Mouse (Mus musculus) heart, adult 11 months (tissue): ENCODE measurements around the gene Enah.
A peak's percentile ranks its signal among the peaks of the same experiment; 100 is the strongest.

Source experiments
- DNase-seq: peaks from one replicate; pipeline ENCODE4 v3.0.0; 2022

Enah gene

GRCm38 (mm10) chr1:181958392-181958791, 61.4 kb downstream of the Enah start:
- no peak for DNase-seq

GRCm38 (mm10) chr1:181957736-181958135, 62.1 kb downstream of the Enah start:
- no peak for DNase-seq

DNA sequence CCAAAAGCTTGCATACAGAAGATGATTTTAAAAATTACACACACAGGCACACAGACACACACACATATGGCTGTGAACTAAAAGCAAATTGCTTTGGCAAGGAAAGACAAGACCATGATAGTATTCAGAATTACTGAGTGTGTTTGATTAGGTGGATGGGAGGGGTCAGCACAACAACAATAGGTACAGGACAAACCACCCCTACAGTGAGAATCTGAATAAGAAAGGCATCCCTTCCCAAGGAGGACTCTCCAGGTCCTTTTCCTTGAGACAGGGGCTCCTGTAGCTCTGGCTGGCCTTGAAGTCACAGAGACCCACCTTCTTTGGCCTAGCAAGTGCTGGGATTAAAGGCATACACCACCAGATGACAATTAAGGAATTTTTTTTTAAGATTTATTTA, 66.2 kb downstream of the Enah start:
- peak; percentile 23 for DNase-seq

GRCm38 (mm10) chr1:181951266-181951665, 68.5 kb downstream of the Enah start:
- DNase-seq = no peak

DNA sequence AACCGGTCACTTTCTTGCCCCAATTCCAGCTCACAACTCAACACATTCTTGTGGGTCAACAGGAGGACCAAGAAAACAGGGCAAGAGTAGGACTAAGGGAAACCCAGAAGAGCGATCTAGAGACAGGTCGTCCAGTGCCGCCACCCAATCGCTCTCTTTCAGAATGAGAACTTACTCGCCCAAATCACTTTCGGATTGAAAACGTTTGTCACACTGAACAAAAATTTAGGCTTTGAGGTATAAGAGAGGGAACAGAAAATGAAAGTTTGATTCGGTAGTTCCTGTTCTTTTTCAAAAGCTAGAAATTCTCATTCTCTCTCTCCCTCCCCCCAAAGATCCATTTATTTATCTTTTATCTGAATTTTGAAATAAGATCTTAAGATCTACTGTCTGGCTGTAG, 69.1 kb downstream of the Enah start:
- DNase-seq = no peak

DNA sequence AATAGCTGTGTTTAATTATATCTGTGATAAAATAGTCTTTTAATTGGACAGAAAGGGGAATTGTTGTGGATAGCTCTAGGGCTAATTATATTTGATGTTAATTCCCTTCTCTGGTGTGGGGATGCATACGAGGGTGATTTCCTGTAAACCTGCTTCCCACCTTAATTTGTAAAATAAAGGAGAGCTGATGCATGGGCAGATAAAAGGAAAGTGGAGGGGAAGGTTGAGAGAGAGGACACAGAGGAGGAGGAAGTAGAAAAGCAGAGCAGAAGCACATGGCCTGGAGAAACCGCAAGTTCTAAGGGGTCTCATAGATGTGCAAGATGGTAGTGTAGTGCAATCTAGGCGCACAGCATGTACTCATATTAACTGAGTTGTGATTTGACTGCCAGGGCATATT, 71.6 kb downstream of the Enah start:
- no peak for DNase-seq

- no peak for DNase-seq
Observed at GRCm38 (mm10) chr1:181937064-181937463, 82.7 kb downstream of the Enah start.

- DNase-seq = no peak
Observed at GRCm38 (mm10) chr1:181928388-181928787, 91.4 kb downstream of the Enah start.

- DNase-seq = peak; percentile 97
Observed at GRCm38 (mm10) chr1:181923384-181923783, 96.4 kb downstream of the Enah start.

DNA sequence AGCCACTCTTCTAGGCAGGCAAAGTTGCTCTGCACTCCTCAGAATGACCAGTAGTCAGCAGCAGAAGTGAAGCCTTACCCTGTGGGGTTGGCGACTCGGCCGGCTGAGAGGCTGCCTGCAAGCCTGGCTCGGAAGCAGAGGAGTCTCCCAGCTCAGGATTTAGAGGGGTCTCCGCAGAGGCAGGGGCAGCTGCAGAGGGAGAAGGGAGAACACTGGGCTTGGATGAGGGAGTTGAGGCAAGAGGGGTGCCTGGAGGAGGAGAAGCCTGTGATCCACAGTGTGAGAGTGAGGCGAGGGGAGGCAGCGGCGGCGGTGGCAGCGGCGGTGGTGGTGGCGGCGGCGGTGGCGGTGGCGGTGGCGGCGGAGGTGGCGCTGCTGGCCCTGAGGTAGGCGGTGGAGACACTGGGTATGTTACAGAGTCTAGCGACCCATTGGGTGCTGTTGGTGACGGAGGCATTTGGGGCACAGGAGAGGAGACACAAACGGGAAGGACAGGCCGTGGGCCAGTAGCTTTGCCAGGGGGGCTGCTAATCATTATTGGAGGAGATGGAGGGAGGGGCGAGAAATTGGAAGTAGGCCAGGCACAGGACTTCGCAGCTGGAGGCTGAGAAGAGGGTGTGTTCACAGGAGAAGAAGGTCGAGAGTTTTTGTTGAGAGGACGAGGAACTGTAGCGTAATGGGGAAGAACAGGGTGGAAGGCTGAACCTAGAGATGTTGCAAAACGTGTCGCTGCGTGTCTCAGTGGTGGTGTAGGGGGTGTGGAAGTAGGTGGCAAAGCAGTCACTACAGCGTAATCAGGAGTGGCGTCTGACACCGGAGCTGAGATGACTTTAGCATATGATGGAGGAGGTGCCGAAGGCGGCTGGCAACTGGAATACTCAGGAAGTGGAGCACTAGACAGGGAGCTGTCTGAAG, 98.0 kb downstream of the Enah start:
- DNase-seq = peak; percentile 94

DNA sequence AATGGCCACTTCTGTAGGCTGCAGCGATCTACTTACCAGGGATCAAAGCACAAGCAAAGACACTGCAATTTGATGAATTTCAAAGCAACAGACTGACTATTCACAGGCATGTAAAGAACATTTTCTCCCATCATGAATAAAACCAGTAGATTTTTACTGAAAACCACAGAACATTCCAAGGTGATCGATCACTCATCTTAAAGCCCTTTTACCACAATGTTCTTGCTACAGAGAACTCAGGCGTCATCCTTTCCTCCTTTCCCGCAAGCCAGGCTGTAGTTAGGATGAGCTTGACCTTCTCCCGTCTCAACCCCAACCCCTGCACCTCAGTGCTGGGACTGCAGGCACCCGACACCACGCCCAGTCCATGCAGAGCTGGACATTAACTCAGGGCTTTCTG, 107.9 kb downstream of the Enah start:
- no peak for DNase-seq

DNA sequence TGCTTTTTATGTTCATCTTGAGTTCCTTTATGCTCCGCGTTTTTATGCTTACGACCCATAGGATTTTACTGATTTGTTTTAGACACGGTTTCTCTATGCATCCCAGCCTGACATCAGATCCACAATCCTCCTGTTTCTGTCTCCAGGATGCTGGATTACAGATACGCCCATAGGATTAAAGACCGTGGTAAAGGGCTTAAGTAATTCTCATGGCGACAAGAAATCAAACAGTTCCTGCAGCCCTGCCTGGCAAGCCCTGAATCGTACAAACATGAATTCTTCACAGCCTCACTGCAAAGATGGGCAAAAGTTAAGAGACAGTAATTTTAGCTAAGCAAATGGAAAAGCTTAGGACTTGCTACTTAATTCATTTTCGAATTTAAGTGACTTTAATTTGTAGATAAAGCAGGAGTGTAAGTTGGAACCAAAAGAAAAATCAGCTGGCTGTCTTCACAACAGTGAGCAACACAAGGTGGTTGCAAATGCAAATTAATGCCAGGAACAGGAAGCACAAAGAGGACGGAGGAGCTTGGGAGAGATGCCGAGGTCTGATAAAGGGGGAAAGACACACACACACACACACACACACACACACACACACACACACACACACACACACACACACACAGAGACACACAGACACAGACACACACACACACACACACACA, 118.0 kb downstream of the Enah start:
- DNase-seq = peak; percentile 21

DNA sequence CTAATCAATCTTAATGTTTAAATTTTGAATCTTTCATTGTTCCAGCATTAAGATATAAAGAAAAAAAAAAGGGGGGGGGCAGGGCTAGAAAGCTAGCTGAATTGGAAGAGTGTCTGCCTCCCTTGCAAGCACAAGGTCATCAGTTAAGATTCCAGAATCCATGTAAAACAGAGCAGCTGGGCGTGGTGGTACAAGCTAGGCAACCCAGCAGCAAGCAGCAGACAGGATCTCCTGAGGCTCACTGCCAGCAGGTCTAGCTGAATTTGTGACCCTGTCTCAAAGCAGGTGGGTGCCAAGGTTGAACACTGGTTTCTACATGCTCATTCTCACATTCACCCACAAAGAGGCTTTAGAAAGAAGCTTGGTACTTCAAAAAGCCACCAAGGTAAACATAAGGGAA, 118.9 kb downstream of the Enah start:
- DNase-seq = peak; percentile 66

GRCm38 (mm10) chr1:181898961-181899360, 120.8 kb downstream of the Enah start:
- peak; percentile 65 for DNase-seq

DNA sequence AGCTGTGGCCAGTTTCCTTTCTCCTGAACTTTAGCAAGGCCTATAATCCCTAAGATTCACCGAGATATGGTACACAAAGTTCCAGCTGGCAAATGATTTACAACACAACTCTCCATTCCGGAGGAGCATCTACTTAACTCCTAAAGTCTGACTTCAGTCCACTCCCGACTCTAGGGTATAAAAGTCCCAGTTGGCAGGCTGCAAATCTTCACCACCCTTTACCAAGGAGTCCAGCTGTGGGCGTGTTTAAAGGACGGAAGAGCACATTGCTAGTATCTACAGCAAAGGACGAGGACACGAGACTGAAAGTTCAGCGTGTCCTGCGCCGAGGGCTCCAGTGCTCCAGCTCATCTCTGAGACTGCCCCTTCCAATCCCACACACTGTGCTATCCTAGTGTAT, 122.8 kb downstream of the Enah start:
- no peak for DNase-seq

GRCm38 (mm10) chr1:181893721-181894120, 126.1 kb downstream of the Enah start:
- DNase-seq = no peak

DNA sequence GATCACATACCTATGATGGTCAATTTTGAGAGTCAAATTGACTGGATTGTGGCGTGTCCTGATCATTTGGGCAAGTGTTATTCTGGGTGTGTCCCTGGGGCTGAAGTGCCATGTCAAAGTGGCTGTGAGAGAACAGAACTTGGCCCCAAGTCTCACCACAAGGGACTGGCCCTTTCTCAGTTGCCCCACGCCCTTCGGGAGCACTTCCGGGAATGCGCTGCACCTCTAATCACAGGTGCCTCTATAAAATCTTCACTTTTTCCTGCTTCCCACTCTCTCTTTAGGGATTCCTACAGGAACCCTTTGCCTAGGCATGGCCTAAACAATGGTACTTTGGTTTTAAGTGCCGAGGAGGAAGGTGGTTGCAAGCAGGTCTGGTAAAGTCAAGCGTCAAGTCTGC, 130.1 kb downstream of the Enah start:
- peak; percentile 74 for DNase-seq

DNA sequence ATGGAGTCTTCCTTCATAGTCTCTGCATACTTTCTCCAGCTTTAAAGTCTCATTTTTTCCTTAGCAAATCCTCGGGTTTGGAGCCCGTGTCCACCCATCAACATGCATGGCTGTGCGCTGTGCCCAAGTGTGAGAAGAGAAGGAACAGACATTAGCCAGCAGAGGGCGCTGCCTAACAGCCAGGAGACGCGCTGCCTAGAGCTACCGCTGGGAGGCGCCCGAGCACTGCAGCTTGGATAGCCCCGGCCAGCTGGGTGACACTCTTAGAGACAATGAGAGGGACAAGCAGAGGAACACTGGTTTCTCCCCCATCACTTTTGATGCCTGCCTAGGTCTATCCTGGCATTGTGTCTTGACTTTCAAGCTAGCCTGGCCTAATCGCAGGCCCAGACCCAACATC, 131.0 kb downstream of the Enah start:
- peak; percentile 96 for DNase-seq

DNA sequence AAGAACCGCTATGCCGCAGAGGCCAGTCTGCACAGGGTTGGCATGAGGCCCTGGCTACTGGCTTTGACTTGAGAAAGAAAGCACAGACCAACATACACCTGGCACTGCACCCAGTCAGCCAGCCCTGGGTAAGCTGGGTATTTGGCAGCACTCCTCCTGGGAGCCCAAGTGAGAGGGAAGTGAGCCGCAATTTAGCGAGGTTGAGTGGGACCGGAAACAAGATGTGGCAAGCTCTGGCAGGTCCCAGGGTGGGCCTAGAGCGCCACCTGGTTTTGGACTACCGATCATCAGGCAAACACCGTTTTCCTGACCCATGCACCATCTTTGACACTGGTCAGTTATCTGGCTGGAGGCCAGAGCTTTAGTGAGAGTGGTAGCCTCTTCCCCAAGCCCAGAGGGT, 138.3 kb downstream of the Enah start:
- DNase-seq = peak; percentile 95

DNA sequence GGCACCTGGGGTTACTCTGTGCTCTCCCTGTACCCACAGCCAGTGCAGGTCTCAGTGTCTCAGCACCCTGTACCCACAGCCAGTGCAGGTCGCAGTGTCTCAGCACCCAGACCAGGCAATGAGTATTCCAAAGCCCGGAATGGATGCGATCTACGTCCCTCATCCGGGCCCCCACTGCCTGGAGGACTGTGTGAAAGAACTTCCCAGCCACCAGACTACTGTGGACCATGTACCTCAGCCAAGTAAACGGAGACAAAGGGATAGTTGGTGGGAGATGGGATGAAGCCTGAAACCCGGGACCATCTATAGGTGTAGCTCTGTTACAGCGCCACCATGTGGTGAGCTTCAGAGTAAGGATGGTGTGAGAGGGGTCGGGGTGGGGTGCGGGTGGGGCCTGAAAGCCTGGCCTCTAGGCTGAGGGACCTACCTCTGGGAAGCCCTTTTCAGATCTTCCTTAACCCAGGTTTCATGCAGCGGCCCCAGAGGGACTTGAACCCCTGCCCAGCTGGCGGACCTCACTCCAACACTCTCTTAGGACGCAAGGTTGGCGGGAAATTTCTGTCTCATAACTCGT, 139.0 kb downstream of the Enah start:
- DNase-seq = peak; percentile 88

- peak; percentile 74 for DNase-seq
Observed at GRCm38 (mm10) chr1:181878436-181878835, 141.4 kb downstream of the Enah start.

GRCm38 (mm10) chr1:181877088-181877487, 142.7 kb downstream of the Enah start:
- peak; percentile 87 for DNase-seq

- peak; percentile 54 for DNase-seq
Observed at GRCm38 (mm10) chr1:181876656-181877055, 143.1 kb downstream of the Enah start.
